Mouse (Mus musculus) brain, embryonic 14.5 days (tissue): ENCODE data around the gene Urah.

Experiments used
- CTCF ChIP-seq: fragments of 200-500 bp; IDR thresholded peaks from 2 replicates; pipeline ENCODE4 v1.5.1; 2012; ENCODE audit warnings: inconsistent platforms, mild to moderate bottlenecking, moderate library complexity, borderline replicate concordance; ENCODE audit not compliant: insufficient read depth, insufficient read length; ENCODE audit errors: extremely low read depth
- POLR2A ChIP-seq: fragments of 200-500 bp; IDR thresholded peaks from 2 replicates; pipeline ENCODE4 v1.6.1; 2012; ENCODE audit warnings: mild to moderate bottlenecking, inconsistent platforms, borderline replicate concordance; ENCODE audit not compliant: poor library complexity, insufficient read depth, insufficient read length, severe bottlenecking; ENCODE audit errors: extremely low read depth

GRCm38 (mm10) chr7:140833341-140833740 lies 1.5 kb upstream of the Urah start:
- TF ChIP-seq CTCF (no peak), POLR2A (no peak)
